Mouse (Mus musculus) kidney, embryonic 15.5 days (tissue): Measurements from ENCODE around the gene Pdzrn4. TPM values are rescaled to one million over a fixed set of nuclear protein-coding genes. Genes with fewer than 3 reads are reported as not detected.
A peak's percentile ranks its signal among the peaks of the same experiment; 100 is the strongest.

ENCODE experiments used
- ATAC-seq: fragments of 200-750 bp; cut with Nextera tagmentation; replicated peaks from 2 replicates; pipeline ENCODE4 v1.8.0; 2017; ENCODE audit warnings: moderate TSS enrichment; ENCODE audit not compliant: low FRiP score
- H3K27ac ChIP-seq: fragments of 300-500 bp; sonication (generic); 2 replicates; pipeline ENCODE4 v1.5.1; 2015; ENCODE audit warnings: mild to moderate bottlenecking, inconsistent platforms
- H3K27me3 ChIP-seq: fragments of 300-500 bp; sonication (generic); 2 replicates; pipeline ENCODE4 v1.6.1; 2015; ENCODE audit warnings: inconsistent platforms
- H3K36me3 ChIP-seq: fragments of 300-500 bp; sonication (generic); 2 replicates; pipeline ENCODE4 v1.6.1; 2015; ENCODE audit warnings: inconsistent platforms
- H3K4me1 ChIP-seq: fragments of 300-500 bp; sonication (generic); 2 replicates; pipeline ENCODE4 v1.6.1; 2015; ENCODE audit warnings: inconsistent platforms
- H3K4me2 ChIP-seq: fragments of 300-500 bp; sonication (generic); 2 replicates; pipeline ENCODE4 v1.6.1; 2015; ENCODE audit warnings: moderate library complexity, mild to moderate bottlenecking, inconsistent platforms
- H3K4me3 ChIP-seq: fragments of 300-500 bp; sonication (generic); replicated peaks from 2 replicates; pipeline ENCODE4 v1.5.1; 2015; ENCODE audit warnings: mild to moderate bottlenecking, inconsistent platforms
- H3K9ac ChIP-seq: fragments of 300-500 bp; sonication (generic); 2 replicates; pipeline ENCODE4 v1.6.1; 2015; ENCODE audit warnings: mild to moderate bottlenecking, inconsistent platforms
- H3K9me3 ChIP-seq: fragments of 300-500 bp; sonication (generic); replicated peaks from 2 replicates; pipeline ENCODE4 v1.6.1; 2016; ENCODE audit warnings: inconsistent platforms
- WGBS: fragments of 180-500 bp; shearing (Covaris S2); methylation state at CpG from one replicate; pipeline ENCODE4 v1.1.7; 2015; ENCODE audit warnings: mixed read lengths; 5-methylcytosine and 5-hydroxymethylcytosine counted together
- polyA plus RNA-seq: library from polyadenylated mRNA; unstranded; fragments of >200 nt; fragmentation: Nextera tagmentation; extraction: Ambion mirVana; gene quantifications from 2 replicates; pipeline ENCODE4 v1.2.1, GENCODE M21; 2015

Gene Pdzrn4
- polyA plus RNA-seq, 1 experiment from 2014 or later: 2.4 TPM

DNA sequence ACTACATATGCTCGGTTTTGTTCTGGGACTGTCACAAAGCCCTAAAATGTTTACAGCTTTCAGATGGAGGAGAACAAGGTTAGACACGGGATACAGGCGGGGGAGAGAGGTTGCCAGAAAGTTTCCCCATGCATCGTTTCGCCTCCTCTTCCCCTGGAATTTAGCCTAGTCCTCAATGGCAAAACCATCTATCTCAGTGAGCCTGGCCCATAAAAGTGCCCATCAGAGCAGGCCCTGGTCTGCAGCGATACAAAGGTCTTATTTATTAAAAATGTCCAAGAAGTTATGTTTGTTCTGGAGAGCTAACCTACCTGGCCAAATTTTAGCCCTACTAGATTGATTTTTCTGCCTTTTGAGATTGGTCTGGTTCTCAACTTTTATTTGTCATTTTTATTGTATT, 165.5 kb downstream of the Pdzrn4 start:
- 38% methylated on average over 6 of the region's 6 CpGs for WGBS
- H3K4me3 ChIP-seq: no peak overlapping the region
- 0 out of 2 replicates have a peak, but pooled peaks have one; percentile 49 for ATAC-seq
- no peak overlapping the region for H3K27ac ChIP-seq
- H3K4me2 ChIP-seq: no peak overlapping the region
- no peaks in the 10 kb centered on the region for H3K9me3 ChIP-seq
- H3K4me1 ChIP-seq: no peaks in the 10 kb centered on the region
- no peaks in the 10 kb centered on the region for H3K36me3 ChIP-seq
- H3K9ac ChIP-seq: no peak overlapping the region
- H3K27me3 ChIP-seq: no peaks in the 10 kb centered on the region

DNA sequence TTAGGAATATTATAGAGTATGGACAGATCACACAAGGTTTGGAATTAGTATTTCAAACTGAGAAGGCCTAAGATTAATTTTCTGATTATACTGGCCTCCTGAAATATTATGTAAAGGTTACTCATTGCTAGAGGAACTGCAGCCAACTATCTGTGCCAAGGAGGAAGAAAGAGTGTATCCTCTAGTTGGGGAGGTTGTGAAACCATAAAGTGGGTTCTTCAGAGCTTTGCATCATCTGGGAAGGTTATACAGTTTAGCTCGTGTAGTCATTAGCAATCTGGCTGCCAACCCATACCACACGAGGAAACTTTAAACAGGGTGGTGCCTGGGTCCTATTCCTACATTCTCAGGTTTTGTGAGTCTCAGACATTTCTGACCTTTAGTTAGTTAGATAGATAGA, 166.9 kb downstream of the Pdzrn4 start:
- H3K27ac ChIP-seq: no peak overlapping the region
- H3K36me3 ChIP-seq: no peaks in the 10 kb centered on the region
- no peaks in the 10 kb centered on the region for H3K4me1 ChIP-seq
- WGBS: 77% methylated on average over 2 of the region's 2 CpGs
- H3K9ac ChIP-seq: no peak overlapping the region
- no peak overlapping the region for H3K4me3 ChIP-seq
- no peak overlapping the region for H3K4me2 ChIP-seq
- no peaks in the 10 kb centered on the region for H3K27me3 ChIP-seq
- ATAC-seq: no peak
- H3K9me3 ChIP-seq: no peaks in the 10 kb centered on the region

DNA sequence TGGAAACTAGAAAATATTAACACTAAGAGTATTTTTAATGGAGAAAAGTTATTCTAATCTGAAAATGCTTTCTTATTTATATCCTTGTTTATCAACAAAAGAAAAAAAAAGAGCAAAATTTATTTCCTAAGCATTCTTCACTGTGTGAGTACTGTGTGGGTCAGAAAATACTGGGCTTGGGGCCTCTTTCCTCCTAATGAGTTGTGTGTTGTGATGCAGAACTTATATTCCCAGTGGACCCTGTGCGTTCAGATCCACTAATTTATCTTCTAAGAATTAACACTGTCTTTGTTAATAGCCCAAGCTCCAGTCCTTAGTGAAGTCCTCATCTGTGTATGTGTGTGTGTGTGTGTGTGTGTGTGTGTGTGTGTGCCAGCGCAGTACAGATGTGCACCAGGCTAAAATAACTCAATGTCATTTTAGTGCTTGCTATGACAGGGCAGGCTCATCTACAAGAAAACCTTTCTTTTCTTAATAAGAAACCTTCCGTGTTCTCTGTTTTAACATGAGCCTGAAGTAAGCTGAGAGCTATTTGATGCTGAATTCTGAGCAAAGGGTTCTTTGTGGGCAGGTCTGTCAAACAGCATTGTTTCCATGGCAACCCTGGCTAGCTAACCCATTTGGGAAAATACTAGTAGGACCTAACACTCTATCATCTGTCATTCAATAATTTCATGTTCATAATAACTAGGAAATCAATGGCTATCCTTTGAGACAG, 174.0 kb downstream of the Pdzrn4 start:
- no peak overlapping the region for H3K27ac ChIP-seq
- H3K4me2 ChIP-seq: no peak overlapping the region
- H3K27me3 ChIP-seq: no peaks in the 10 kb centered on the region
- 50% methylated on average over 3 of the region's 3 CpGs for WGBS
- no peaks in the 10 kb centered on the region for H3K9me3 ChIP-seq
- no peak overlapping the region for H3K4me3 ChIP-seq
- H3K36me3 ChIP-seq: no peaks in the 10 kb centered on the region
- ATAC-seq: no peak
- no peaks in the 10 kb centered on the region for H3K4me1 ChIP-seq
- no peak overlapping the region for H3K9ac ChIP-seq

DNA sequence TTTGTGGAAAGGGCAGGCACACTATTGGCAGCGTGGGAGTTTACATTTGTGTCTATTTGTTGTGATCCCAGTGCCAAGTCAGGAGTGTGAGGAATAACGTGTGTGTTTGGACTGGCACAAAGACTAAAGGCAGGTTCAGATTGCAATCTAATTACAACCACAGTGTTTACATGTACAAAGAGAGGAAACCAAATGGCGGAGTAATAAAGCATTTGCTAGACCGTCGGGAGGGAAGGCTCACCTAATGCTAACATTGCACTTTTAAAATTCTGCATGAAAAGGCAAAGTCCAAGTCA, 174.5 kb downstream of the Pdzrn4 start:
- WGBS: 39% methylated on average over 5 of the region's 5 CpGs

DNA sequence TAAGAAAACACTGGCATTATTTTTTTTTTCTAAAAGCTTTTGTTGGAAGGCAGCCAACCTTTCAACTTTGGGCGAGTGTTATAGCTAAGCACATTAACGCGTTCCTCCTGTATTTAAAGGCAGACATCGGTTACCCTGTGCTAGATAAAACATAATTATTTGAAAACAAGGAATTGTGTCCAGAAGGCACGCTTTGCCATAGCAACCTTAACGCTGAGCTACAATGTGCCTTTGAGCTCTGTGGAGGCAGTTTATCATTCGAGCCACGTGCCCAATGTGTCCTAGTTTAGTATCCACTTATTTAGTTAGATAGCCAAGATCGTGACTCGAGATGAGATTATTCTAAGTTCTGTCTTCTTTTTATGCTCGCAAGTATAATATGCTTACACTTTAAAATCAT, 180.8 kb downstream of the Pdzrn4 start:
- H3K4me1 ChIP-seq: peaks cover 3% of the 10 kb centered on the region; the same call in 1 of the 2 replicates
- H3K36me3 ChIP-seq: no peaks in the 10 kb centered on the region
- H3K9me3 ChIP-seq: no peaks in the 10 kb centered on the region
- H3K4me2 ChIP-seq: no peak overlapping the region
- H3K27ac ChIP-seq: no peak overlapping the region
- no peak overlapping the region for H3K4me3 ChIP-seq
- no peaks in the 10 kb centered on the region for H3K27me3 ChIP-seq
- 46% methylated on average over 11 of the region's 11 CpGs for WGBS
- no peak for ATAC-seq
- H3K9ac ChIP-seq: no peak overlapping the region

More for the DNA sequence above, 174.5 kb downstream of the Pdzrn4 start:
- H3K27ac ChIP-seq: no peak overlapping the region
- H3K36me3 ChIP-seq: no peaks in the 10 kb centered on the region
- no peaks in the 10 kb centered on the region for H3K9me3 ChIP-seq
- no peak overlapping the region for H3K4me3 ChIP-seq
- no peak overlapping the region for H3K4me2 ChIP-seq
- no peaks in the 10 kb centered on the region for H3K27me3 ChIP-seq
- H3K9ac ChIP-seq: no peak overlapping the region
- ATAC-seq: no peak
- H3K4me1 ChIP-seq: no peaks in the 10 kb centered on the region

DNA sequence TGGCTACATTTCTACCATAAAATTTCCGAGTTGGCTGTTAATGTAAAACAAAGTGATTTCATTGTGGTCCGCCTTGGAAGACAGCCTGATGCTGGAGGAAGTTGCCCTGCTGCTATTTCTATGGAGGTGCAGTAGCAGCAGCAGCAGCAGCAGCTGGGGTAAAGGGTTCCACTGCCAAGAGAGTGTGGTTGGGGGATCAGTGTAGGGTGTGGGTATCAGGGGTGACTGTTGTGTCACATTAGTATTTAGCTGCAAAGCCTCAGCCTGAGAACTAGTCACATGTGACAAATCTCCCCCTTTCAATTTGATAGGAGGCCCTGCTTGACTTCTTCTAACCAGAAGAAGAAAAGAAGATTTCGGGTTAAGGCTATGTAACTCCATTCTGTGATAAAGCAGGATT, 183.5 kb downstream of the Pdzrn4 start:
- no peak overlapping the region for H3K4me3 ChIP-seq
- no peak for ATAC-seq
- H3K9me3 ChIP-seq: no peaks in the 10 kb centered on the region
- WGBS: 53% methylated on average over 3 of the region's 3 CpGs
- no peaks in the 10 kb centered on the region for H3K27me3 ChIP-seq
- no peak overlapping the region for H3K27ac ChIP-seq
- H3K4me2 ChIP-seq: no peak overlapping the region
- no peak overlapping the region for H3K9ac ChIP-seq
- H3K36me3 ChIP-seq: no peaks in the 10 kb centered on the region
- H3K4me1 ChIP-seq: peaks cover 3% of the 10 kb centered on the region; the same call in 1 of the 2 replicates

DNA sequence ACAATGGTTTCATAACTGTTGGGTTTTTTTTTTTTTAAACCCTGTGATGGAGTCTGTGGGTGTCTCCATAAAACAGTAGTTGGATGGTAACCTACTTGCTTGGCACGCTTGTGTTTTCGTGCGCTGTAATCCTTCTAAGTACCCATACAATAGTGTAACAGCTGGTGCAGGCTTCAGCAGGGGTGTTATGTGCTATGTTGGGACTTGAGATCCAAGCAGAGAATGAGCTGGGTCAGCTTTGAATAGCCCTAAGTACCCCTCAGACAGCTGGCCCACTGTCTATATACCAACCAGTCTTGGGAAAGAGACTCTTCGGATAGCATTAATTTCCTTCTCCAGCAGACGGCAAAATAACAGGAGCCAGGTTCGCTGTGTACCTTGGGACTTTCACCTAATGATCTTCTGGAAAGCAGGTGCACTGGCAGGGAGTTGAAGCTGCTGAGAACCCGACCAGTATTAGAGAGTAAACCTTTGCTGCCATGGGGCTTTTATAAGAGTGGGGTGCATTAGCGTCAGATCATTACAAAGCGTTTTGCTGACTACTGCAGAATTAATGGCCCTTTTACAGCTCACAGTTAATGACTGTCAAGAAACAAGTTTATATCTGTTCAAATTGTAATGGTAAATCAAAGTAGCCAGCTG, 184.2 kb downstream of the Pdzrn4 start:
- no peaks in the 10 kb centered on the region for H3K27me3 ChIP-seq
- no peak overlapping the region for H3K4me2 ChIP-seq
- no peak overlapping the region for H3K27ac ChIP-seq
- WGBS: 54% methylated on average over 9 of the region's 9 CpGs
- ATAC-seq: no peak
- no peaks in the 10 kb centered on the region for H3K36me3 ChIP-seq
- H3K9me3 ChIP-seq: no peaks in the 10 kb centered on the region
- no peak overlapping the region for H3K9ac ChIP-seq
- no peak overlapping the region for H3K4me3 ChIP-seq
- peaks cover 3% of the 10 kb centered on the region; the same call in 1 of the 2 replicates for H3K4me1 ChIP-seq

DNA sequence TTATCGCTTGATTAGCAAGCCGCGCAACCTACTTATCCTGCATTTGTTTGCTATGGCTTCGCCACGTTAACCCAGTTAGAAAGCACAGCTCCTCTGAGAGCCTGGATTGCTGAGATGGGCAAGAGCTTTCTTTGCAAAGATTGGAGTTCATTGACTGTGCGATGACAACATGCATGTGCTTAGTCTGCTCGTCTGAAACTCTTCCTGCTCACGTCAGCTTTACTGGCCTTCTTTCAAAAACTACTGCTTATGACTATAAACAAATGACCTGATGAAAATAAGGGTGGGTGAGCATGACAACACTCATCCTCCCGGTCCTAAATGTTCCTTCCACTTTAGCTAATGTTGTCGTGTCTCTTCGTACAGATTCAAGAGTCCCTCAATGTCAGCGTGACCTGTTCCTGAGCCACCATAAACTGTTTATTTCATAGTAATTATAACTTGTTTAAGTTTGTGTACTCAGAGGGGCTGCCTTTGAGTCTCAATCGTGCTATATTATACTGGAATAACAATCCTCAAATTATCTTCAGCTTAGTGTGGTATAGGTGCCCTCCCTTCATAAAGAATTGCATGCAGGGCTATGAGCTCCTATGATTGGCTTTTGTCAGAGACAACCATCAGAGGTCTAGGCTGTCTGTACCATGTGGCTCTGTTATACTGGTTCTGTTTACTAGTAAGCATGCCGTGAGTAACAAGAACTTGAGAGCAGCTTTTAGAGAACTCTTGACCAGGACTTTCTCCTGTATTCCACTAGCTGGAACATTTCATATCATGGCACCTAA, 187.9 kb downstream of the Pdzrn4 start:
- Histone ChIP-seq H3K9ac (no peak overlapping the region), H3K9me3 (no peaks in the 10 kb centered on the region), H3K4me2 (no peak overlapping the region), H3K4me3 (no peak overlapping the region), H3K27ac (no peak overlapping the region), H3K27me3 (no peaks in the 10 kb centered on the region), H3K4me1 (peaks cover 3% of the 10 kb centered on the region; the same call in 1 of the 2 replicates), H3K36me3 (no peaks in the 10 kb centered on the region)
- no peak for ATAC-seq
- WGBS: 86% methylated on average over 14 of the region's 14 CpGs

DNA sequence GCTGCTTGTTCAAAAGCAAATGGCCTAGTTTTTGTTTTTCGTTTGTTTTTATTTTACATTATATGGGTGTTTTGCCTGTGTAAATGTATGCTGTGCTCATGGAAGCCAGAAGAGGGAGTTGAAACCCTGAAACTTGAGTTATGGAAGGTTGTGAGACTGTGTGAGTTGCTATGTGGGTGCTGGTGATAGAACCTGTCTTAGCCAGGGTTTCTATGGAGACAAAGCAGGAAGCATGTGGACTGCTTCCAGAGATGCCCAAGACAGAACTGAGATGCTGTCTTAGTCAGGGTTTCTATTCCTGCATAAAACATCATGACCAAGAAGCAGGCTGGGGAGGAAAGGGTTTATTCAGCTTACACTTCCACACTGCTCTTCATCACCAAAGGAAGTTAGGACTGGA, 190.8 kb downstream of the Pdzrn4 start:
- Histone ChIP-seq H3K36me3 (no peaks in the 10 kb centered on the region), H3K27me3 (no peaks in the 10 kb centered on the region), H3K4me3 (no peak overlapping the region), H3K4me1 (0 out of 2 replicates have a peak, but pooled peaks cover 2% of the 10 kb centered on the region), H3K9me3 (no peaks in the 10 kb centered on the region), H3K4me2 (no peak overlapping the region), H3K27ac (no peak overlapping the region), H3K9ac (no peak overlapping the region)
- ATAC-seq: no peak
- 82% methylated on average over 1 of the region's 1 CpGs for WGBS

DNA sequence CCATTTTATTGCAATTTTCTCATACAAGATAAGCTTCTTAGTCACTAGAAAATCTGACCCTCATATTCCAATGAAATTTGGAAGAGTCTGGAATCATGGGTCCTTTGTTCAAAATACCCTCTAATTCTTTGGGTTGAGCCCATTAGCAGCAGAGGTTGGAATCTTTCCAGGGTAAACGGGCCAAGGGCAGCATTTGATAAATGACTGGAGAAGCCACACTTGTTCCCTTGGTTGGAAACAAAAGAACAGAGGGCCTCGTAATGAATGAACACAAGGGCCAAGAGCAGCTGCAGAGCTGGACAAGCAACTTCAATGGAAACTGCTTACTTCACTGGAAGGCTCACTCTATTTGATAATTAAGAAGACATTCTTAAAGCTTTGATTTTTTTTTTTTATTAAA, 198.0 kb downstream of the Pdzrn4 start:
- Histone ChIP-seq H3K27ac (no peak overlapping the region), H3K36me3 (no peaks in the 10 kb centered on the region), H3K27me3 (0 out of 2 replicates have a peak, but pooled peaks cover 10% of the 10 kb centered on the region), H3K4me1 (peaks cover 26% of the 10 kb centered on the region), H3K9me3 (no peaks in the 10 kb centered on the region), H3K4me2 (no peak overlapping the region), H3K9ac (no peak overlapping the region), H3K4me3 (no peak overlapping the region)
- 22% methylated on average over 2 of the region's 2 CpGs for WGBS
- ATAC-seq: no peak

DNA sequence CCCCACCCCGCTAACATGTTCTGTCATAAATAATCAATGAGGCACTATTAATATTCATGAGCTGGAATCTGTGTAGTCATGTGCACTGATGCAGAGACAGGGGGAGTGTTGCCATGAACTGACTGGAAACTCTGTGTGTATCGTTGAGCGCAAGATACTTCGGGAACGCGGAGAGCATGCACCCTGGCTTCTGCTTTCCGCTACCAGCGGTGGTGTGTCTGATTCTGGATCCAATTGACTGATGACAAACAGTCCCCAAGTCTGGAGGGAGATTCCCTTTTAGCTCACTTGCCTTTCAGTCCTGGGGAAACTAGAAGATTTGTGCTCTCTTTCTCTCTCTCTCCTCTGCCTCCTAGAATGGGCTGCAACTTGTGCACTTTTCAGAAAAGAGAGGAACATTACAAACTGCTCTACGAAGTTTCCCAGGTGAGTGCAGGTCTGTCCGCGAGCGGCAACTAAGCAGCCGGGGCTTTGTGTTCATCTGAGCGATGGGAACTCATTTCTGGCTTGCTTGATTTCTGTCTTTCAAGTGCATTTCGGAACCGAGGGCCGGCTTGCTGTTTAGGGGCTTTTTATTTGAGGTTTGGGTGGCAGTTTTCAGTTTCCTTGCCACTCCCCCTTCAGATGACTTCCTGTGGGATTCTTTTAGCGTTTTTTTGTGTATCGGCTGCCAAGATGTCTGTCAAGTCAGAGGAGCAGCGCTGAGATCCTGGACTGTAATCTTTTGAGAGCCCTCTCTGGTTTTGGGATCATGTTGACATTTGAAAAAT, 200.5 kb downstream of the Pdzrn4 start:
- Histone ChIP-seq H3K4me3 (peak overlapping the region; percentile 45), H3K27me3 (0 out of 2 replicates have a peak, but pooled peaks cover 10% of the 10 kb centered on the region), H3K4me1 (peaks cover 29% of the 10 kb centered on the region), H3K9ac (peak overlapping the region; percentile 45), H3K27ac (peak overlapping the region; percentile 54; the same call in 1 of the 2 replicates), H3K9me3 (no peaks in the 10 kb centered on the region), H3K36me3 (no peaks in the 10 kb centered on the region), H3K4me2 (peak overlapping the region; percentile 75)
- ATAC-seq: peak; percentile 70
- under 1% methylated on average over 20 of the region's 20 CpGs for WGBS
